Mouse (Mus musculus): ENCODE results near the gene Arpp19. TPM values are rescaled to one million over a fixed set of nuclear protein-coding genes. Genes with fewer than 3 reads are reported as not detected.

The Arpp19 gene
- polyA plus RNA-seq (2017; shearing (Covaris generic)) = 288 TPM

GRCm38 (mm10) chr9:75037451-75038356 lies at the start of gene Arpp19:
Gene Arpp19, plus strand, starts transcription at chr9:75037614.

GRCm38 (mm10) chr9:75070457-75071028 lies 33.1 kb downstream of the Arpp19 start, which contains the start of gene Myo5a:
Gene Myo5a, plus strand, starts transcription at chr9:75071015.

Other genes starting within 250 kb of the Arpp19 start
- not detected for gene Onecut1, start 175.7 kb upstream of the Arpp19 start, polyA plus RNA-seq (2017; shearing (Covaris generic))
- gene Fam214a, start 84.7 kb upstream of the Arpp19 start, polyA plus RNA-seq (2017; shearing (Covaris generic)) = 27.6 TPM
- 14.8 TPM for gene Myo5a, start 33.4 kb downstream of the Arpp19 start, polyA plus RNA-seq (2017; shearing (Covaris generic))
- gene Myo5c, start 194.4 kb downstream of the Arpp19 start, polyA plus RNA-seq (2017; shearing (Covaris generic)) = 0.56 TPM

Data from effector memory CD4-positive, alpha-beta T cell, adult 7 months (primary cell).